Mouse (Mus musculus): ENCODE measurements around the gene Fgfr2.

Gene Fgfr2

GRCm38 (mm10) chr7:132801509-132801908 is 321.6 kb downstream of the Fgfr2 start:
- DNase-seq (ENCODE audit: low spot score) = no peak

GRCm38 (mm10) chr7:132800868-132801267 is 322.3 kb downstream of the Fgfr2 start:
- DNase-seq (ENCODE audit: low spot score) = no peak

GRCm38 (mm10) chr7:132799119-132800016 is 323.8 kb downstream of the Fgfr2 start:
- DNase-seq (ENCODE audit: low spot score) = no peak

- no peak for DNase-seq (ENCODE audit: low spot score)
Measured at GRCm38 (mm10) chr7:132795141-132795540, 328.0 kb downstream of the Fgfr2 start.

- no peak for DNase-seq (ENCODE audit: low spot score)
Measured at GRCm38 (mm10) chr7:132793467-132793866, 329.7 kb downstream of the Fgfr2 start.

- no peak for DNase-seq (ENCODE audit: low spot score)
Measured at GRCm38 (mm10) chr7:132790447-132791219, 332.5 kb downstream of the Fgfr2 start.

GRCm38 (mm10) chr7:132788826-132789225 is 334.3 kb downstream of the Fgfr2 start:
- DNase-seq (ENCODE audit: low spot score) = no peak

GRCm38 (mm10) chr7:132787496-132788190 is 335.5 kb downstream of the Fgfr2 start:
- no peak for DNase-seq (ENCODE audit: low spot score)

- no peak for DNase-seq (ENCODE audit: low spot score)
Measured at GRCm38 (mm10) chr7:132787022-132787421, 336.1 kb downstream of the Fgfr2 start.

- DNase-seq (ENCODE audit: low spot score) = no peak
Measured at GRCm38 (mm10) chr7:132786522-132786921, 336.6 kb downstream of the Fgfr2 start.

GRCm38 (mm10) chr7:132786011-132786410 is 337.1 kb downstream of the Fgfr2 start:
- DNase-seq (ENCODE audit: low spot score) = no peak

GRCm38 (mm10) chr7:132784101-132784500 is 339.0 kb downstream of the Fgfr2 start:
- no peak for DNase-seq (ENCODE audit: low spot score)

GRCm38 (mm10) chr7:132781850-132782249 is 341.3 kb downstream of the Fgfr2 start:
- no peak for DNase-seq (ENCODE audit: low spot score)

- no peak for DNase-seq (ENCODE audit: low spot score)
Measured at GRCm38 (mm10) chr7:132781130-132781814, 341.9 kb downstream of the Fgfr2 start.

GRCm38 (mm10) chr7:132780611-132781010 is 342.5 kb downstream of the Fgfr2 start:
- DNase-seq (ENCODE audit: low spot score) = no peak

GRCm38 (mm10) chr7:132778630-132779029 is 344.5 kb downstream of the Fgfr2 start:
- no peak for DNase-seq (ENCODE audit: low spot score)

GRCm38 (mm10) chr7:132777728-132778453 is 345.3 kb downstream of the Fgfr2 start:
- DNase-seq (ENCODE audit: low spot score) = no peak

GRCm38 (mm10) chr7:132777117-132777516 is 346.0 kb downstream of the Fgfr2 start:
- no peak for DNase-seq (ENCODE audit: low spot score)

GRCm38 (mm10) chr7:132776338-132777111 is 346.6 kb downstream of the Fgfr2 start:
- DNase-seq (ENCODE audit: low spot score) = no peak

- no peak for DNase-seq (ENCODE audit: low spot score)
Measured at GRCm38 (mm10) chr7:132775922-132776321, 347.2 kb downstream of the Fgfr2 start.
